In the genomic region with DNA sequence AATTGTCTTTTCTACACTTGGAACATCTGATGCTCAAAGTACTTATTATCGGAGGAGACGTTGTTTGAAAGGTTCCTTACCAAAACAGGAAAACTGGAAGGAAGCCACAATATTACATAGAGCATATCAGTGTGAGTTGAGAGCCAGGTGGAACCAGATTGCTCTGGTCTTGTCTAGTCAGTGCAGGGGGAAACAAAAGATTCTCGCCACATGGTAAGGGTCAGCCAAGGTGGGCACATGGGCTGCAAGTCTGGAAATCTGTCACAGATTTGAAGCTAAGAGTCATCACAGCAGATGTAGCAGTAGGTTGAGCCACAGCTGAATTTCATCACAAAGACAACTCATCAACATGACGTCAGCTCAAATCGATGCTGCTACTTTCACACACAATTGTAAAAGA, we compare ENCODE assay signal across 21 mouse cellular contexts.
DNase-seq lines count a peak whose midpoint lies in the region; ATAC-seq and TF ChIP-seq lines count a peak whose summit lies in the region.
"Had no signal": no experiment of that assay in that cellular context is flagged by ENCODE, and none has a peak within 500 bp of the region (broad histone marks: within the 10 kb centered on the region; RNA-seq: fewer than 3 reads in every experiment).

No protein-coding gene starts in this region.

- 66% methylated on average over 5 of the region's 5 CpGs for WGBS in hindbrain, embryonic 14.5 days
- 84% methylated on average over 5 of the region's 5 CpGs for WGBS in hindbrain, embryonic 12.5 days

- ATAC-seq in hindbrain, embryonic 14.5 days (ENCODE audit: low FRiP score), result no peak
- ATAC-seq in hindbrain, embryonic 12.5 days (ENCODE audit: low FRiP score), result no peak
- ATAC-seq in megakaryocyte, adult 5-6 weeks (ENCODE audit: poor library complexity, severe bottlenecking), result 0 out of 2 replicates have a peak, but pooled peaks have one; percentile 11
- ATAC-seq: activated CD4-positive, CD25-positive, alpha-beta regulatory T cell, adult 4 months; CD4-positive, CD25-positive, alpha-beta regulatory T cell, adult 4 months; intestine, embryonic 15.5 days; lung, postnatal 0 days had no signal

- no peak for TF ChIP-seq CTCF in brain, embryonic 14.5 days (IDR thresholded peaks at IDR 0.05; ENCODE audit: borderline replicate concordance, extremely low read depth, insufficient read depth, insufficient read length)

- DNase-seq in cerebellum, postnatal 10 days, result peak; percentile 82 to 83
- no peak for DNase-seq in cerebellum, adult 11 months
- DNase-seq in hindbrain, embryonic 14.5 days (ENCODE audit: low spot score), result peak; percentile 49
- peak; percentile 85 for DNase-seq in brain, embryonic 14.5 days (ENCODE audit: low read depth)
- DNase-seq in gastrocnemius, postnatal 4 days (ENCODE audit: low spot score in 2 of 2), result no peak
- no peak for DNase-seq in right cerebral cortex, postnatal 36 days (ENCODE audit: low spot score in 2 of 2)
- DNase-seq: adrenal gland, postnatal 10 days; heart, adult 11 months; kidney, adult 9 months; kidney, postnatal 25 days; liver; thymus, postnatal 25 days had no signal

- H3K27me3 ChIP-seq in hindbrain, embryonic 14.5 days (ENCODE audit: control insufficient read depth, insufficient read depth, low read length), result no peaks in the 10 kb centered on the region
- H3K27me3 ChIP-seq in hindbrain, embryonic 12.5 days, result no peaks in the 10 kb centered on the region
- H3K27me3 ChIP-seq: embryonic facial prominence, embryonic 15.5 days; heart, embryonic 13.5 days; intestine, embryonic 15.5 days; neural tube, embryonic 12.5 days had no signal

- no peaks in the 10 kb centered on the region for H3K36me3 ChIP-seq in hindbrain, embryonic 14.5 days (replicated peaks; ENCODE audit: control insufficient read depth, insufficient read depth)
- H3K36me3 ChIP-seq in hindbrain, embryonic 12.5 days, result no peaks in the 10 kb centered on the region
- H3K36me3 ChIP-seq: embryonic facial prominence, embryonic 15.5 days; heart, embryonic 13.5 days; intestine, embryonic 15.5 days; neural tube, embryonic 12.5 days had no signal

- H3K9me3 ChIP-seq in hindbrain, embryonic 14.5 days (ENCODE audit: control insufficient read depth, low read length), result no peaks in the 10 kb centered on the region
- H3K9me3 ChIP-seq in hindbrain, embryonic 12.5 days (replicated peaks), result no peaks in the 10 kb centered on the region
- H3K9me3 ChIP-seq: embryonic facial prominence, embryonic 15.5 days; heart, embryonic 13.5 days; intestine, embryonic 15.5 days; neural tube, embryonic 12.5 days had no signal

- H3K9ac ChIP-seq in hindbrain, embryonic 14.5 days, result no peak overlapping the region
- H3K9ac ChIP-seq in hindbrain, embryonic 12.5 days, result no peak overlapping the region
- H3K9ac ChIP-seq: embryonic facial prominence, embryonic 15.5 days; heart, embryonic 13.5 days; intestine, embryonic 15.5 days; neural tube, embryonic 12.5 days had no signal

- no peak overlapping the region for H3K4me3 ChIP-seq in hindbrain, embryonic 14.5 days (replicated peaks; ENCODE audit: low read length)
- no peak overlapping the region for H3K4me3 ChIP-seq in hindbrain, embryonic 12.5 days
- H3K4me3 ChIP-seq: embryonic facial prominence, embryonic 15.5 days; heart, embryonic 13.5 days; intestine, embryonic 15.5 days; neural tube, embryonic 12.5 days had no signal

- H3K4me2 ChIP-seq in hindbrain, embryonic 14.5 days (replicated peaks), result no peak overlapping the region
- H3K4me2 ChIP-seq in hindbrain, embryonic 12.5 days (replicated peaks), result no peak overlapping the region
- H3K4me2 ChIP-seq: heart, embryonic 13.5 days; intestine, embryonic 15.5 days had no signal

- no peak for TF ChIP-seq POLR2A in brain, embryonic 14.5 days (IDR thresholded peaks at IDR 0.05; ENCODE audit: borderline replicate concordance, extremely low read depth, insufficient read depth, insufficient read length, poor library complexity, severe bottlenecking)

- H3K27ac ChIP-seq in hindbrain, embryonic 14.5 days, result peak overlapping the region; percentile 62; the same call in 1 of the 2 replicates
- H3K27ac ChIP-seq in hindbrain, embryonic 12.5 days, result no peak overlapping the region
- H3K27ac ChIP-seq: embryonic facial prominence, embryonic 15.5 days; heart, embryonic 13.5 days; intestine, embryonic 15.5 days; neural tube, embryonic 12.5 days had no signal

- H3K4me1 ChIP-seq in hindbrain, embryonic 14.5 days (replicated peaks; ENCODE audit: control insufficient read depth, insufficient read depth, low read length), result peaks cover 10% of the 10 kb centered on the region
- H3K4me1 ChIP-seq in hindbrain, embryonic 12.5 days, result peaks cover 10% of the 10 kb centered on the region
- H3K4me1 ChIP-seq: intestine, embryonic 15.5 days had no signal

Comparison
In these comparisons a context has a peak if more than half of its experiments do, and no peak if none do; other contexts are left out.
1. DNase-seq: peak in cerebellum, postnatal 10 days (2 of 2), hindbrain, embryonic 14.5 days (single experiment) and brain, embryonic 14.5 days (single experiment); none in cerebellum, adult 11 months (single experiment), gastrocnemius, postnatal 4 days (0 of 2) and right cerebral cortex, postnatal 36 days (0 of 2).